In the genomic region with DNA sequence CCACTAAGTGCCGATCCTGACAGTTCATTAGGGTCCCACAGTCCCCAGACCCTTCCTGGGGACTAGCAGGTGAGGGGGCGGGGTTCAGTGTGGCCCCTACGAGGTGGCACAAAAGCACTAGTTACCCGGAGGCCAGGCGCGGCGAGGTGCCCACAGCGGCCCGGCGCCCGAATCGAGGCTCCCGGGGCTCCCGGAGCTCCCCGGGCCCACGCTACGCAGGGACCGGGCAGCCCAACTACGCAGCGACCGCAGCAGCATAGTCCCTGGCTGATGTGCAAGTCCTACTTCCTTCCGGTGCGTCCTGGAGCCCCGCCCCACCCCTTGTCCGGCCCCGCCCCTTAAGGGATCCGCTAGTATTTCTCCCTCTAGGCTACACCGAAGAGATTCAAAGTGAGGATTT, we compare ENCODE assay signal across 8 mouse cellular contexts. TPM values are rescaled to one million over a fixed set of nuclear protein-coding genes. Genes with fewer than 3 reads are reported as not detected.
A peak's percentile ranks its signal among the peaks of the same experiment; 100 is the strongest.
DNase-seq lines count a peak whose midpoint lies in the region; ATAC-seq lines count a peak whose summit lies in the region.

A gene (minus strand): TSS at position 283 of the 400 bp plus-strand sequence.

- H3K27ac ChIP-seq in intestine, embryonic 16.5 days (ENCODE audit: low read length), result peak within 1 kb of the TSS; percentile 67
- peak within 1 kb of the TSS; percentile 88 for H3K27ac ChIP-seq in midbrain, embryonic 10.5 days (replicated peaks)

- under 1% methylated on average over 28 of the region's 28 CpGs for WGBS in intestine, embryonic 16.5 days
- WGBS in midbrain, embryonic 10.5 days, result under 1% methylated on average over 28 of the region's 28 CpGs

- H3K4me1 ChIP-seq in intestine, embryonic 16.5 days (ENCODE audit: control insufficient read depth, insufficient read depth, low read length), result peaks cover 10% of the 10 kb centered on the region; the same call in 1 of the 2 replicates
- H3K4me1 ChIP-seq in midbrain, embryonic 10.5 days, result peaks cover 33% of the 10 kb centered on the region

- H3K9me3 ChIP-seq in intestine, embryonic 16.5 days (ENCODE audit: control insufficient read depth, low read length), result no peaks in the 10 kb centered on the region
- H3K9me3 ChIP-seq in midbrain, embryonic 10.5 days (replicated peaks), result no peaks in the 10 kb centered on the region

- H3K9ac ChIP-seq in intestine, embryonic 16.5 days (ENCODE audit: low read depth, low read length), result peak within 1 kb of the TSS; percentile 90

- intact Hi-C loops in left cerebral cortex, postnatal 36 days (cut with DNase I), result loop anchor here (10.0 kb wide), 1 partner anchor 187 kb away; no protein-coding TSS in a partner anchor

- ATAC-seq in intestine, embryonic 16.5 days, result peak; percentile 88

- peak within 1 kb of the TSS; percentile 86 for H3K4me3 ChIP-seq in intestine, embryonic 16.5 days (ENCODE audit: low read length)
- peak within 1 kb of the TSS; percentile 95 for H3K4me3 ChIP-seq in midbrain, embryonic 10.5 days

- no peaks in the 10 kb centered on the region for H3K36me3 ChIP-seq in intestine, embryonic 16.5 days (ENCODE audit: control insufficient read depth, insufficient read depth, low read length)
- peaks cover 4% of the 10 kb centered on the region for H3K36me3 ChIP-seq in midbrain, embryonic 10.5 days

- H3K27me3 ChIP-seq in intestine, embryonic 16.5 days (replicated peaks; ENCODE audit: control insufficient read depth, insufficient read depth, low read length), result no peaks in the 10 kb centered on the region
- no peaks in the 10 kb centered on the region for H3K27me3 ChIP-seq in midbrain, embryonic 10.5 days (ENCODE audit: low read depth, poor library complexity, severe bottlenecking)

- DNase-seq in adrenal gland, postnatal 10 days, result peak; percentile 92
- peak; percentile 84 for DNase-seq in embryo, embryonic 9.5 days (ENCODE audit: extremely low spot score)
- peak; percentile 55 to 78 for DNase-seq in gastrocnemius, postnatal 4 days (ENCODE audit: low spot score in 2 of 2)
- DNase-seq in left cerebral cortex, postnatal 36 days (ENCODE audit: low spot score in 2 of 2), result peak; percentile 75 to 81
- DNase-seq in midbrain, embryonic 10.5 days (ENCODE audit: low spot score), result peak; percentile 84
- DNase-seq in right cerebral cortex, postnatal 36 days (ENCODE audit: low spot score in 2 of 2), result peak; percentile 54 to 68
- peak; percentile 69 to 73 for DNase-seq in urinary bladder, postnatal 4 days (ENCODE audit: low spot score in 2 of 2)

- peak within 1 kb of the TSS; percentile 68 for H3K4me2 ChIP-seq in intestine, embryonic 16.5 days (ENCODE audit: low read depth, low read length)

RNA-seq across cellular contexts. Expression of the gene that starts here (rescaled TPM):
- total RNA-seq in adrenal gland, postnatal 10 days (2021), result 10 to 100 TPM; 43.2 to 44.6 TPM
- 10 to 100 TPM in 1 of 2 experiments, 1 to 10 TPM in 1; 9.7 to 11.6 TPM for total RNA-seq in gastrocnemius, postnatal 4 days (2021)
- 13.4 and 14.0 TPM in 2 replicates for polyA plus RNA-seq in intestine, embryonic 16.5 days (2015; fragmentation: Nextera tagmentation; extraction: Ambion mirVana)
- 10 to 100 TPM; 41.3 to 41.5 TPM for total RNA-seq in left cerebral cortex, postnatal 36 days (2021)
- polyA plus RNA-seq in midbrain, embryonic 10.5 days (2016; fragmentation: Nextera tagmentation; extraction: Ambion mirVana), result 29.3 and 30.3 TPM in 2 replicates

Comparison
In these comparisons a context has a peak if more than half of its experiments do, and no peak if none do; other contexts are left out.
1. Peak in every context shown above with its lines: DNase-seq, ATAC-seq, H3K4me3 ChIP-seq and H3K27ac ChIP-seq.